Mouse (Mus musculus) neural tube, embryonic 13.5 days (tissue): ENCODE data around the gene Tmcc3. TPM values are rescaled to one million over a fixed set of nuclear protein-coding genes. Genes with fewer than 3 reads are reported as not detected.

Experiments used
- ATAC-seq: fragments of 200-750 bp; cut with Nextera tagmentation; 2 replicates; pipeline ENCODE4 v1.8.0; 2017; ENCODE audit warnings: low read depth, mild to moderate bottlenecking, moderate TSS enrichment, moderate library complexity
- H3K27ac ChIP-seq: fragments of 300-500 bp; sonication (generic); replicated peaks from 2 replicates; pipeline ENCODE4 v1.5.1; 2015; ENCODE audit warnings: moderate library complexity, mild to moderate bottlenecking, inconsistent platforms
- H3K27me3 ChIP-seq: fragments of 300-500 bp; sonication (generic); 2 replicates; pipeline ENCODE4 v1.6.1; 2015; ENCODE audit warnings: mild to moderate bottlenecking, inconsistent platforms
- H3K36me3 ChIP-seq: fragments of 300-500 bp; sonication (generic); 2 replicates; pipeline ENCODE4 v1.6.1; 2015; ENCODE audit warnings: mild to moderate bottlenecking, inconsistent platforms
- H3K4me1 ChIP-seq: fragments of 300-500 bp; sonication (generic); replicated peaks from 2 replicates; pipeline ENCODE4 v1.6.1; 2015; ENCODE audit warnings: inconsistent platforms
- H3K4me2 ChIP-seq: fragments of 300-500 bp; sonication (generic); 2 replicates; pipeline ENCODE4 v1.6.1; 2015; ENCODE audit warnings: inconsistent platforms, mild to moderate bottlenecking, moderate library complexity
- H3K4me3 ChIP-seq: fragments of 300-500 bp; sonication (generic); 2 replicates; pipeline ENCODE4 v1.5.1; 2015; ENCODE audit warnings: mild to moderate bottlenecking, inconsistent platforms
- H3K9ac ChIP-seq: fragments of 300-500 bp; sonication (generic); 2 replicates; pipeline ENCODE4 v1.6.1; 2015; ENCODE audit warnings: moderate library complexity, mild to moderate bottlenecking, inconsistent platforms
- H3K9me3 ChIP-seq: fragments of 300-500 bp; sonication (generic); 2 replicates; pipeline ENCODE4 v1.6.1; 2016; ENCODE audit warnings: inconsistent platforms
- WGBS: fragments of 180-500 bp; shearing (Covaris S2); methylation state at CpG from one replicate; pipeline ENCODE4 v1.1.7; 2015; 5-methylcytosine and 5-hydroxymethylcytosine counted together
- polyA plus RNA-seq: library from polyadenylated mRNA; unstranded; fragments of >200 nt; fragmentation: Nextera tagmentation; extraction: Ambion mirVana; gene quantifications from 2 replicates; pipeline ENCODE4 v1.2.1, GENCODE M21; 2015

Tmcc3 gene
- polyA plus RNA-seq, 1 experiment from 2014 or later: 12.0 TPM

DNA sequence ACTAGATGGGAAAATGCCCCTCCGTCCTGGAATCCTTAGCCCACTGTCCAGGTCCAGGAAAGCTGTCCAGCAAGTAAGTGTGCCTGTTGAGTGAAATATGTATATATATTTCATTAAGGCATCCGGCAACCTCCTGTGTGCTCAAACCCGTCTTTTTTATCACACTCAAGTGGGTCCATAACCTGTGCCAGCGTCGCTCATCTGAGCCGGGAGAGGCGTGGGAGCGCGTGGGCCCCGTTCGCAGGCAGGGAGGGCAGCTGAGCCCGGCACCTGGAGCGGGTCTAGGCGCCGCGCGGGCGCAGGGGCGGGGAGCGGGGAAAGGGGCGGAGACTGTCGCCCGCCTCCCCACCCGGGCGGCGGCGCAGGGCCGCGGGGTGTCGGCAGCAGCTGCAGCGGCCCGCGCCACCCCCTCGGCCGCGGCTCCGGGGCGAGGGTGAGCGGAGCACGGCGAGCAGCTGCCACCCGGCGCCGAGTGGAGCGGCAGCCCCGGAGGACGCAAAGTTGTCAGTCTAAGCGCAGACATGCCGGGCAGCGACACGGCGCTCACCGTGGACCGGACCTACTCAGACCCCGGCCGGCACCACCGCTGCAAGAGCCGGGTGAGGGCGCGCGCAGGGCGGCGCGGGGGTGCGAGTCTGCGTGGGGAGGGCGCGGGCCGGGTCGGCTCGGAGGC, 202.9 kb downstream of the Tmcc3 start:
- no peaks in the 10 kb centered on the region for H3K9me3 ChIP-seq
- ATAC-seq: peak; percentile 89
- peak overlapping the region; percentile 87 for H3K9ac ChIP-seq
- peaks cover 20% of the 10 kb centered on the region for H3K27me3 ChIP-seq
- under 1% methylated on average over 65 of the region's 71 CpGs for WGBS
- peak overlapping the region; percentile 69 for H3K4me3 ChIP-seq
- H3K27ac ChIP-seq: peak overlapping the region; percentile 80
- peak overlapping the region; percentile 91 for H3K4me2 ChIP-seq
- no peaks in the 10 kb centered on the region for H3K36me3 ChIP-seq
- peaks cover 33% of the 10 kb centered on the region for H3K4me1 ChIP-seq

- H3K4me3 ChIP-seq: peak overlapping the region; percentile 69
- H3K4me2 ChIP-seq: peak overlapping the region; percentile 91
- peaks cover 33% of the 10 kb centered on the region for H3K4me1 ChIP-seq
- H3K27ac ChIP-seq: peak overlapping the region; percentile 80
- under 1% methylated on average over 34 of the region's 34 CpGs for WGBS
- H3K27me3 ChIP-seq: peaks cover 20% of the 10 kb centered on the region
- peak overlapping the region; percentile 87 for H3K9ac ChIP-seq
- peak; percentile 94 for ATAC-seq
- H3K36me3 ChIP-seq: no peaks in the 10 kb centered on the region
- H3K9me3 ChIP-seq: no peaks in the 10 kb centered on the region
Measured at GRCm38 (mm10) chr10:94515179-94515545, 203.4 kb downstream of the Tmcc3 start.

DNA sequence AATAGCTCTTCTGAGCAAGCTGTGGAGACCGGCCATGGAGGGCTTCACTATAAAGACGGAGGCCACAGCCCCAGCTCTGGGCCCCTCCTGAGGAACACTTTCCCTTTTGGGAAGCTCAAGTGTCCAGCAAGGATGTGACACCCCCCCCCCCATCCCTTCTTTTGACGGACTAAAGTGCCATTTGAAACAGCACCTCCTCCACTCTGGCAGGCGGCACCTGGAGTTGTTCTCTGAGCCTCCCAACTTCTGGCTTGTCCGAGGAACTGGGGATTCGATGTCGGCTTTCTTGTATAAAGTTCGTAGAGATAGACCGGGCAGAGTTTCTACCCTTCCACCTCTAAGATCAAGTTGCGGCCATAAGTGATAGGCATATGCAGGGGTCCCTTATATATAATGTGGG, 203.8 kb downstream of the Tmcc3 start:
- Histone ChIP-seq H3K4me2 (peak overlapping the region; percentile 91), H3K36me3 (no peaks in the 10 kb centered on the region), H3K9ac (peak overlapping the region; percentile 87), H3K27me3 (peaks cover 20% of the 10 kb centered on the region), H3K4me1 (peaks cover 37% of the 10 kb centered on the region), H3K4me3 (peak overlapping the region; percentile 69), H3K9me3 (no peaks in the 10 kb centered on the region), H3K27ac (peak overlapping the region; percentile 80)
- 1% methylated on average over 10 of the region's 10 CpGs for WGBS
- peak; percentile 14; the same call in 1 of the 2 replicates for ATAC-seq

GRCm38 (mm10) chr10:94519887-94520286, 208.1 kb downstream of the Tmcc3 start:
- H3K27me3 ChIP-seq: peaks cover 14% of the 10 kb centered on the region
- H3K4me3 ChIP-seq: no peak overlapping the region
- peaks cover 61% of the 10 kb centered on the region for H3K4me1 ChIP-seq
- H3K4me2 ChIP-seq: no peak overlapping the region
- H3K9me3 ChIP-seq: no peaks in the 10 kb centered on the region
- no peak overlapping the region for H3K27ac ChIP-seq
- no peak for ATAC-seq
- H3K9ac ChIP-seq: no peak overlapping the region
- no peaks in the 10 kb centered on the region for H3K36me3 ChIP-seq
- WGBS: 58% methylated on average over 7 of the region's 7 CpGs

- Histone ChIP-seq H3K27ac (no peak overlapping the region), H3K9ac (no peak overlapping the region), H3K27me3 (peaks cover 14% of the 10 kb centered on the region), H3K4me1 (peaks cover 63% of the 10 kb centered on the region), H3K9me3 (no peaks in the 10 kb centered on the region), H3K36me3 (no peaks in the 10 kb centered on the region), H3K4me3 (no peak overlapping the region), H3K4me2 (no peak overlapping the region)
- ATAC-seq: no peak
- WGBS: 60% methylated on average over 17 of the region's 17 CpGs
Measured at GRCm38 (mm10) chr10:94520306-94521106, 208.8 kb downstream of the Tmcc3 start.

GRCm38 (mm10) chr10:94521107-94521401, 209.3 kb downstream of the Tmcc3 start:
- WGBS: 37% methylated on average over 3 of the region's 3 CpGs
- Histone ChIP-seq H3K36me3 (no peaks in the 10 kb centered on the region), H3K9me3 (no peaks in the 10 kb centered on the region), H3K9ac (no peak overlapping the region), H3K4me1 (peaks cover 58% of the 10 kb centered on the region), H3K27ac (no peak overlapping the region), H3K27me3 (peaks cover 14% of the 10 kb centered on the region), H3K4me2 (no peak overlapping the region), H3K4me3 (no peak overlapping the region)
- ATAC-seq: no peak

GRCm38 (mm10) chr10:94521776-94522175, 210.0 kb downstream of the Tmcc3 start:
- ATAC-seq: no peak
- H3K36me3 ChIP-seq: no peaks in the 10 kb centered on the region
- no peak overlapping the region for H3K4me2 ChIP-seq
- H3K9me3 ChIP-seq: no peaks in the 10 kb centered on the region
- 35% methylated on average over 10 of the region's 10 CpGs for WGBS
- H3K9ac ChIP-seq: no peak overlapping the region
- H3K27me3 ChIP-seq: peaks cover 8% of the 10 kb centered on the region
- H3K27ac ChIP-seq: no peak overlapping the region
- H3K4me3 ChIP-seq: no peak overlapping the region
- peaks cover 50% of the 10 kb centered on the region for H3K4me1 ChIP-seq

DNA sequence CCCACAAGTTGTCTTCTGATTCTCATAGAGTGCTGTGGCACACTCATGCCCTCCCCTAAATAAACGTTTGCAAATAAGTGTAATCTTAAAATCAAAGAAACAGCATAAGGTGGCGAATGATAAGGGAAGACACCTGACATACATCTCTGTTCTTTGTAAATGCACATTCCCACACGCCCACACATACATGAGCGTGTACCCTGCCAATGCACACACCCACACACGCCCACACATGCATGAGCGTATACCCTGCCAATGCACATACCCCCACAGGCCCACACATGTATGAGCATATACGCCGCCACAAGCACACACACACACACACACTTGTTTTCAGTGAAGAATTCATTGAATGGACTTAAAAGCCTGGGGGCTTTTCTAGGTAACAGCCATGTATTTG, 211.5 kb downstream of the Tmcc3 start:
- ATAC-seq: peak; percentile 52
- Histone ChIP-seq H3K36me3 (no peaks in the 10 kb centered on the region), H3K27me3 (no peaks in the 10 kb centered on the region), H3K4me1 (peaks cover 43% of the 10 kb centered on the region), H3K4me3 (no peak overlapping the region), H3K9me3 (no peaks in the 10 kb centered on the region), H3K4me2 (peak overlapping the region; percentile 33; the same call in 1 of the 2 replicates), H3K27ac (peak overlapping the region; percentile 56; the same call in 1 of the 2 replicates), H3K9ac (no peak overlapping the region)
- WGBS: 84% methylated on average over 8 of the region's 8 CpGs

DNA sequence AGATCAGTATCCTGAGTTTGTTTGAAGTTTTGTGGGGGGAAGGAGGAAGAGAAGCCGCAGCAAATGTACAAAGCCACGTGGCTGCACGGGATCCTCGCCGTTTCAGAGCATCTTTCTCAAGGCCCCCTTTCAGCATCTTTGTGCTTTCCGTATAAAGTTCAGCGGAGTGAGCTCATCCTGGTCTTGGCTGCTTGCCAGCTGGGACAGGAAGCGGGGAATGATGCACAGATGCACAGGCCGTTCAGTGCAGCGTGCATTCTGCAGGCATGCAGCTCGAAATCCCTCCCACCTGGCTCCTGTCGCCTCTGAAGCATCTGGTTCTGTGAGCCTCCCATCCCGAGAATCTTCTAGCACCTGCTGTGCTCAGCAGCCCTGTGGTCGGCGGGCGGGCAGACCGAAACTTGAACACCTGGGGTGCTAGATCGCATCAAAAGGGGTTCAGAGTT, 212.0 kb downstream of the Tmcc3 start:
- Histone ChIP-seq H3K9me3 (no peaks in the 10 kb centered on the region), H3K4me3 (no peak overlapping the region), H3K27me3 (no peaks in the 10 kb centered on the region), H3K27ac (peak overlapping the region; percentile 56), H3K4me1 (peaks cover 43% of the 10 kb centered on the region), H3K9ac (no peak overlapping the region), H3K36me3 (no peaks in the 10 kb centered on the region), H3K4me2 (peak overlapping the region; percentile 33)
- WGBS: 10% methylated on average over 18 of the region's 18 CpGs
- ATAC-seq: peak; percentile 83

GRCm38 (mm10) chr10:94524966-94525365, 213.2 kb downstream of the Tmcc3 start:
- Histone ChIP-seq H3K4me3 (no peak overlapping the region), H3K27ac (no peak overlapping the region), H3K4me1 (peaks cover 43% of the 10 kb centered on the region), H3K36me3 (no peaks in the 10 kb centered on the region), H3K9me3 (no peaks in the 10 kb centered on the region), H3K4me2 (no peak overlapping the region), H3K9ac (no peak overlapping the region), H3K27me3 (no peaks in the 10 kb centered on the region)
- 73% methylated on average over 6 of the region's 6 CpGs for WGBS
- no peak for ATAC-seq

GRCm38 (mm10) chr10:94525784-94526183, 214.0 kb downstream of the Tmcc3 start:
- H3K4me2 ChIP-seq: no peak overlapping the region
- H3K36me3 ChIP-seq: no peaks in the 10 kb centered on the region
- no peak overlapping the region for H3K4me3 ChIP-seq
- peaks cover 37% of the 10 kb centered on the region for H3K4me1 ChIP-seq
- ATAC-seq: no peak
- no peaks in the 10 kb centered on the region for H3K9me3 ChIP-seq
- no peak overlapping the region for H3K9ac ChIP-seq
- H3K27ac ChIP-seq: no peak overlapping the region
- H3K27me3 ChIP-seq: no peaks in the 10 kb centered on the region
- WGBS: 91% methylated on average over 7 of the region's 7 CpGs

GRCm38 (mm10) chr10:94526834-94527233, 215.1 kb downstream of the Tmcc3 start:
- Histone ChIP-seq H3K4me2 (no peak overlapping the region), H3K4me3 (no peak overlapping the region), H3K36me3 (no peaks in the 10 kb centered on the region), H3K9ac (no peak overlapping the region), H3K9me3 (no peaks in the 10 kb centered on the region), H3K27ac (no peak overlapping the region), H3K27me3 (no peaks in the 10 kb centered on the region), H3K4me1 (peaks cover 31% of the 10 kb centered on the region)
- WGBS: 82% methylated on average over 8 of the region's 8 CpGs
- ATAC-seq: no peak
